Mouse (Mus musculus): ENCODE measurements at regions not wholly inside any gene's neighbourhood (a gene's known extent, or its start where the extent isn't known, plus 50 kb on each side); places are given as distances from the start of the nearest gene placed in this dataset.

DNA sequence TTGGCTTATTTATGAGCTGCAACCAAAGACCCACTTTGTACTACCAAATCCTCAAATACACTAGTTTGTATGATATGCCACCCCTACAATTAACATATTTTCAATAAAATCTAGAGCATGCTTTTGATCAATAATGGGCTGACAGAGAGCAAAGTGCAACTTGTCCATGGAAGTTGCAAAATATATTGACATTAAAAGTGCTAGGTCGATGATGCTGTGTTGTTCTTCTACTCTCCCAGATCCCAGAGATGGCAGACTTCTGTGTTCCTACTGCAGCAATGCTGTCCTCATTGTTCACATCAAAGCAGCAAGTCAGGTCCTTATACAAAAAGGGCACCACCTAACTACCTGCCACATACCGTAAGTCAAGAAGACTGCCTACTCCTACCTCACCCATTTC is 307.1 kb downstream of the Ttc6 start:
- TF ChIP-seq CTCF (IDR thresholded peaks at IDR 0.05; ENCODE audit: low read depth) (no peak), EP300 (optimal IDR thresholded peaks at IDR 0.05) (no peak)
